Mouse (Mus musculus) kidney, embryonic 15.5 days (tissue): ENCODE results near the gene Slc38a7. TPM values are rescaled to one million over a fixed set of nuclear protein-coding genes. Genes with fewer than 3 reads are reported as not detected.

Source experiments
- ATAC-seq: fragments of 200-750 bp; cut with Nextera tagmentation; replicated peaks from 2 replicates; pipeline ENCODE4 v1.8.0; 2017; ENCODE audit warnings: moderate TSS enrichment; ENCODE audit not compliant: low FRiP score
- H3K27ac ChIP-seq: fragments of 300-500 bp; sonication (generic); 2 replicates; pipeline ENCODE4 v1.5.1; 2015; ENCODE audit warnings: mild to moderate bottlenecking, inconsistent platforms
- H3K27me3 ChIP-seq: fragments of 300-500 bp; sonication (generic); 2 replicates; pipeline ENCODE4 v1.6.1; 2015; ENCODE audit warnings: inconsistent platforms
- H3K36me3 ChIP-seq: fragments of 300-500 bp; sonication (generic); 2 replicates; pipeline ENCODE4 v1.6.1; 2015; ENCODE audit warnings: inconsistent platforms
- H3K4me1 ChIP-seq: fragments of 300-500 bp; sonication (generic); 2 replicates; pipeline ENCODE4 v1.6.1; 2015; ENCODE audit warnings: inconsistent platforms
- H3K4me2 ChIP-seq: fragments of 300-500 bp; sonication (generic); 2 replicates; pipeline ENCODE4 v1.6.1; 2015; ENCODE audit warnings: moderate library complexity, mild to moderate bottlenecking, inconsistent platforms
- H3K4me3 ChIP-seq: fragments of 300-500 bp; sonication (generic); replicated peaks from 2 replicates; pipeline ENCODE4 v1.5.1; 2015; ENCODE audit warnings: mild to moderate bottlenecking, inconsistent platforms
- H3K9ac ChIP-seq: fragments of 300-500 bp; sonication (generic); 2 replicates; pipeline ENCODE4 v1.6.1; 2015; ENCODE audit warnings: mild to moderate bottlenecking, inconsistent platforms
- H3K9me3 ChIP-seq: fragments of 300-500 bp; sonication (generic); replicated peaks from 2 replicates; pipeline ENCODE4 v1.6.1; 2016; ENCODE audit warnings: inconsistent platforms
- WGBS: fragments of 180-500 bp; shearing (Covaris S2); methylation state at CpG from one replicate; pipeline ENCODE4 v1.1.7; 2015; ENCODE audit warnings: mixed read lengths; 5-methylcytosine and 5-hydroxymethylcytosine counted together
- polyA plus RNA-seq: library from polyadenylated mRNA; unstranded; fragments of >200 nt; fragmentation: Nextera tagmentation; extraction: Ambion mirVana; gene quantifications from 2 replicates; pipeline ENCODE4 v1.2.1, GENCODE M21; 2015

The Slc38a7 gene
- polyA plus RNA-seq, 1 experiment from 2014 or later = 16.4 TPM

- no peak overlapping the region for H3K9ac ChIP-seq
- no peak overlapping the region for H3K4me3 ChIP-seq
- H3K27ac ChIP-seq = no peak overlapping the region
- no peak overlapping the region for H3K4me2 ChIP-seq
- H3K27me3 ChIP-seq = no peaks in the 10 kb centered on the region
- 91% methylated on average over 6 of the region's 6 CpGs for WGBS
- no peaks in the 10 kb centered on the region for H3K36me3 ChIP-seq
- no peaks in the 10 kb centered on the region for H3K9me3 ChIP-seq
- ATAC-seq = no peak
- H3K4me1 ChIP-seq = peaks cover 2% of the 10 kb centered on the region; the same call in 1 of the 2 replicates
Observed at GRCm38 (mm10) chr8:95821266-95821665, 32.1 kb downstream of the Slc38a7 start.

GRCm38 (mm10) chr8:95818211-95818610, 35.1 kb downstream of the Slc38a7 start:
- no peaks in the 10 kb centered on the region for H3K27me3 ChIP-seq
- no peak overlapping the region for H3K9ac ChIP-seq
- ATAC-seq = no peak
- H3K27ac ChIP-seq = no peak overlapping the region
- no peaks in the 10 kb centered on the region for H3K9me3 ChIP-seq
- no peak overlapping the region for H3K4me2 ChIP-seq
- H3K4me3 ChIP-seq = no peak overlapping the region
- 36% methylated on average over 1 of the region's 1 CpGs for WGBS
- peaks cover 5% of the 10 kb centered on the region for H3K4me1 ChIP-seq
- no peaks in the 10 kb centered on the region for H3K36me3 ChIP-seq

GRCm38 (mm10) chr8:95817597-95817996, 35.7 kb downstream of the Slc38a7 start:
- no peaks in the 10 kb centered on the region for H3K36me3 ChIP-seq
- no peaks in the 10 kb centered on the region for H3K27me3 ChIP-seq
- H3K4me1 ChIP-seq = peaks cover 5% of the 10 kb centered on the region
- no peak overlapping the region for H3K9ac ChIP-seq
- no peak overlapping the region for H3K4me2 ChIP-seq
- H3K9me3 ChIP-seq = no peaks in the 10 kb centered on the region
- H3K4me3 ChIP-seq = no peak overlapping the region
- no peak overlapping the region for H3K27ac ChIP-seq
- 70% methylated on average over 3 of the region's 3 CpGs for WGBS
- no peak for ATAC-seq

GRCm38 (mm10) chr8:95816044-95816708, 37.2 kb downstream of the Slc38a7 start:
- 31% methylated on average over 6 of the region's 6 CpGs for WGBS
- no peaks in the 10 kb centered on the region for H3K36me3 ChIP-seq
- no peak overlapping the region for H3K27ac ChIP-seq
- H3K4me3 ChIP-seq = no peak overlapping the region
- H3K4me1 ChIP-seq = peaks cover 5% of the 10 kb centered on the region
- no peak for ATAC-seq
- H3K9me3 ChIP-seq = no peaks in the 10 kb centered on the region
- no peak overlapping the region for H3K9ac ChIP-seq
- no peaks in the 10 kb centered on the region for H3K27me3 ChIP-seq
- H3K4me2 ChIP-seq = no peak overlapping the region

GRCm38 (mm10) chr8:95810184-95810591, 43.2 kb downstream of the Slc38a7 start:
- H3K9me3 ChIP-seq = no peaks in the 10 kb centered on the region
- H3K4me2 ChIP-seq = no peak overlapping the region
- no peak for ATAC-seq
- H3K9ac ChIP-seq = no peak overlapping the region
- H3K4me3 ChIP-seq = no peak overlapping the region
- no peak overlapping the region for H3K27ac ChIP-seq
- H3K4me1 ChIP-seq = peaks cover 12% of the 10 kb centered on the region
- H3K27me3 ChIP-seq = no peaks in the 10 kb centered on the region
- 60% methylated on average over 3 of the region's 3 CpGs for WGBS
- 0 out of 2 replicates have a peak, but pooled peaks cover under 1% of the 10 kb centered on the region for H3K36me3 ChIP-seq

- ATAC-seq = no peak
- 82% methylated on average over 5 of the region's 5 CpGs for WGBS
- Histone ChIP-seq H3K4me3 (no peak overlapping the region), H3K4me2 (no peak overlapping the region), H3K4me1 (peaks cover 14% of the 10 kb centered on the region), H3K36me3 (0 out of 2 replicates have a peak, but pooled peaks cover 5% of the 10 kb centered on the region), H3K27me3 (no peaks in the 10 kb centered on the region), H3K9me3 (no peaks in the 10 kb centered on the region), H3K9ac (no peak overlapping the region), H3K27ac (no peak overlapping the region)
Observed at GRCm38 (mm10) chr8:95809116-95809515, 44.2 kb downstream of the Slc38a7 start.

GRCm38 (mm10) chr8:95808631-95809030, 44.7 kb downstream of the Slc38a7 start:
- Histone ChIP-seq H3K4me3 (no peak overlapping the region), H3K4me2 (no peak overlapping the region), H3K9me3 (no peaks in the 10 kb centered on the region), H3K9ac (no peak overlapping the region), H3K4me1 (peaks cover 14% of the 10 kb centered on the region), H3K27me3 (no peaks in the 10 kb centered on the region), H3K27ac (no peak overlapping the region), H3K36me3 (0 out of 2 replicates have a peak, but pooled peaks cover 8% of the 10 kb centered on the region)
- no peak for ATAC-seq
- WGBS = 87% methylated on average over 4 of the region's 4 CpGs

- under 1% methylated on average over 20 of the region's 20 CpGs for WGBS
- peak overlapping the region; percentile 64 for H3K9ac ChIP-seq
- H3K27me3 ChIP-seq = no peaks in the 10 kb centered on the region
- peaks cover 14% of the 10 kb centered on the region for H3K4me1 ChIP-seq
- H3K4me2 ChIP-seq = peak overlapping the region; percentile 83
- peak overlapping the region; percentile 98 for H3K27ac ChIP-seq
- H3K36me3 ChIP-seq = 0 out of 2 replicates have a peak, but pooled peaks cover 8% of the 10 kb centered on the region
- peak; percentile 93 for ATAC-seq
- H3K4me3 ChIP-seq = peak overlapping the region; percentile 85
- no peaks in the 10 kb centered on the region for H3K9me3 ChIP-seq
Observed at GRCm38 (mm10) chr8:95807861-95808260, 45.5 kb downstream of the Slc38a7 start.

GRCm38 (mm10) chr8:95807331-95807843, 46.0 kb downstream of the Slc38a7 start, which contains the start of gene Cnot1:
TSS of gene Cnot1 (minus strand) at chr8:95807464.
- Histone ChIP-seq H3K4me3 (peak within 1 kb of the TSS; percentile 85), H3K9ac (peak within 1 kb of the TSS; percentile 99), H3K4me1 (peaks cover 14% of the 10 kb centered on the region), H3K9me3 (no peaks in the 10 kb centered on the region), H3K36me3 (0 out of 2 replicates have a peak, but pooled peaks cover 10% of the 10 kb centered on the region), H3K4me2 (peak within 1 kb of the TSS; percentile 83), H3K27ac (peak within 1 kb of the TSS; percentile 98), H3K27me3 (no peaks in the 10 kb centered on the region)
- peak; percentile 97 for ATAC-seq
- WGBS = under 1% methylated on average over 44 of the region's 44 CpGs

- peak; percentile 4; the same call in 1 of the 2 replicates for ATAC-seq
Observed at GRCm38 (mm10) chr8:95806461-95807191, 46.7 kb downstream of the Slc38a7 start.

GRCm38 (mm10) chr8:95805482-95805881, 47.9 kb downstream of the Slc38a7 start:
- peaks cover 21% of the 10 kb centered on the region for H3K4me1 ChIP-seq
- H3K9ac ChIP-seq = peak overlapping the region; percentile 99
- peaks cover 22% of the 10 kb centered on the region for H3K36me3 ChIP-seq
- peak overlapping the region; percentile 85 for H3K4me3 ChIP-seq
- no peak for ATAC-seq
- H3K9me3 ChIP-seq = no peaks in the 10 kb centered on the region
- H3K27ac ChIP-seq = no peak overlapping the region
- WGBS = 47% methylated on average over 2 of the region's 2 CpGs
- no peaks in the 10 kb centered on the region for H3K27me3 ChIP-seq
- H3K4me2 ChIP-seq = peak overlapping the region; percentile 83

More at GRCm38 (mm10) chr8:95806461-95807191, 46.7 kb downstream of the Slc38a7 start:
- H3K9ac ChIP-seq = peak overlapping the region; percentile 99
- no peaks in the 10 kb centered on the region for H3K9me3 ChIP-seq
- no peaks in the 10 kb centered on the region for H3K27me3 ChIP-seq
- H3K4me2 ChIP-seq = peak overlapping the region; percentile 83
- under 1% methylated on average over 55 of the region's 69 CpGs for WGBS
- 0 out of 2 replicates have a peak, but pooled peaks cover 12% of the 10 kb centered on the region for H3K36me3 ChIP-seq
- H3K27ac ChIP-seq = peak overlapping the region; percentile 98
- peaks cover 19% of the 10 kb centered on the region for H3K4me1 ChIP-seq
- peak overlapping the region; percentile 85 for H3K4me3 ChIP-seq

GRCm38 (mm10) chr8:95802231-95802630, 51.1 kb downstream of the Slc38a7 start:
- H3K27me3 ChIP-seq = no peaks in the 10 kb centered on the region
- H3K4me3 ChIP-seq = no peak overlapping the region
- no peak for ATAC-seq
- no peaks in the 10 kb centered on the region for H3K9me3 ChIP-seq
- peaks cover 25% of the 10 kb centered on the region for H3K4me1 ChIP-seq
- no peak overlapping the region for H3K9ac ChIP-seq
- peaks cover 47% of the 10 kb centered on the region for H3K36me3 ChIP-seq
- WGBS = 88% methylated on average over 8 of the region's 8 CpGs
- no peak overlapping the region for H3K4me2 ChIP-seq
- H3K27ac ChIP-seq = no peak overlapping the region
